Mouse (Mus musculus): Measurements from ENCODE around the gene Spata5.
A peak's percentile ranks its signal among the peaks of the same experiment; 100 is the strongest.
"Not testable (repeated sequence)": the region's sequence is repeated elsewhere in the genome, so short reads cannot be mapped to it uniquely, and the experiment has no call there.

Spata5 gene

GRCm38 (mm10) chr3:37516379-37516778, 96.7 kb downstream of the Spata5 start:
- DNase-seq, result no peak

- no peak for DNase-seq
Observed at GRCm38 (mm10) chr3:37518611-37519010, 98.9 kb downstream of the Spata5 start.

- no peak for DNase-seq
Observed at GRCm38 (mm10) chr3:37520334-37521023, 100.8 kb downstream of the Spata5 start.

GRCm38 (mm10) chr3:37532079-37532478, 112.4 kb downstream of the Spata5 start:
- DNase-seq, result no peak

GRCm38 (mm10) chr3:37540701-37541100, 121.0 kb downstream of the Spata5 start:
- not testable (repeated sequence) for DNase-seq

- no peak for DNase-seq
Observed at GRCm38 (mm10) chr3:37546351-37546750, 126.7 kb downstream of the Spata5 start.

- DNase-seq, result no peak
Observed at GRCm38 (mm10) chr3:37550190-37550589, 130.5 kb downstream of the Spata5 start.

GRCm38 (mm10) chr3:37550594-37550993, 130.9 kb downstream of the Spata5 start:
- DNase-seq, result no peak

GRCm38 (mm10) chr3:37551486-37551885, 131.8 kb downstream of the Spata5 start:
- no peak for DNase-seq

- DNase-seq, result no peak
Observed at GRCm38 (mm10) chr3:37552244-37552643, 132.5 kb downstream of the Spata5 start.

- no peak for DNase-seq
Observed at GRCm38 (mm10) chr3:37553371-37554033, 133.8 kb downstream of the Spata5 start.

GRCm38 (mm10) chr3:37556412-37557113, 136.9 kb downstream of the Spata5 start:
- peak; percentile 11 to 47 for DNase-seq

GRCm38 (mm10) chr3:37557741-37558479, 138.2 kb downstream of the Spata5 start:
- DNase-seq, result no peak

GRCm38 (mm10) chr3:37559339-37559738, 139.6 kb downstream of the Spata5 start:
- DNase-seq, result no peak

GRCm38 (mm10) chr3:37561466-37561865, 141.8 kb downstream of the Spata5 start:
- no peak for DNase-seq

- no peak for DNase-seq
Observed at GRCm38 (mm10) chr3:37566097-37566496, 146.4 kb downstream of the Spata5 start.

- no peak for DNase-seq
Observed at GRCm38 (mm10) chr3:37567505-37567904, 147.8 kb downstream of the Spata5 start.

- no peak for DNase-seq
Observed at GRCm38 (mm10) chr3:37568780-37569179, 149.1 kb downstream of the Spata5 start.

- DNase-seq, result no peak
Observed at GRCm38 (mm10) chr3:37569661-37570566, 150.2 kb downstream of the Spata5 start.

- no peak for DNase-seq
Observed at GRCm38 (mm10) chr3:37571633-37572032, 151.9 kb downstream of the Spata5 start.

GRCm38 (mm10) chr3:37572066-37572465, 152.4 kb downstream of the Spata5 start:
- no peak for DNase-seq

- DNase-seq, result no peak
Observed at GRCm38 (mm10) chr3:37576840-37577239, 157.1 kb downstream of the Spata5 start.

Measured in kidney, adult 8-10 months (tissue).